Mouse (Mus musculus): Measurements from ENCODE around the gene Creb3l2.

Creb3l2 gene

GRCm38 (mm10) chr6:37397973-37398372 lies 44.0 kb downstream of the Creb3l2 start:
- ChIA-PET POLR2A (interaction anchor here in 2 of 4 experiments (1.2 to 2.1 kb wide), 4 partner anchors 17 to 38 kb away, joined by 3 to 5 read pairs (median 4); no protein-coding TSS in a partner anchor), CTCF (interaction anchor here in 1 of 4 experiments (0.5 kb wide), 1 partner anchor 29 kb away, joined by 3 read pairs; no protein-coding TSS in a partner anchor)

GRCm38 (mm10) chr6:37397254-37397653 lies 44.7 kb downstream of the Creb3l2 start:
- POLR2A ChIA-PET: interaction anchor here in 2 of 4 experiments (1.2 to 1.7 kb wide), 4 partner anchors 18 to 39 kb away, joined by 3 to 4 read pairs (median 4); no protein-coding TSS in a partner anchor
- CTCF ChIA-PET: no interaction called here

GRCm38 (mm10) chr6:37396127-37396526 lies 45.8 kb downstream of the Creb3l2 start:
- POLR2A ChIA-PET: interaction anchor here in 1 of 4 experiments (0.9 kb wide), 1 partner anchor 23 kb away, joined by 3 read pairs; no protein-coding TSS in a partner anchor
- CTCF ChIA-PET: interaction anchor here in 1 of 4 experiments (1.0 kb wide), 1 partner anchor 25 kb away, joined by 3 read pairs; no protein-coding TSS in a partner anchor

- CTCF ChIA-PET: interaction anchor here in 1 of 4 experiments (0.5 kb wide), 1 partner anchor 49 kb away, joined by 4 read pairs; no protein-coding TSS in a partner anchor
- POLR2A ChIA-PET: interaction anchor here in 2 of 4 experiments (1.1 to 2.1 kb wide), 5 partner anchors 11 to 65 kb away, joined by 3 to 5 read pairs (median 3); no protein-coding TSS in a partner anchor
Measured at GRCm38 (mm10) chr6:37393263-37393662, 48.7 kb downstream of the Creb3l2 start.

- CTCF ChIA-PET: interaction anchor here in 1 of 4 experiments (0.5 kb wide), 1 partner anchor 855 kb away, joined by 3 read pairs; no protein-coding TSS in a partner anchor
- POLR2A ChIA-PET: interaction anchor here in 2 of 4 experiments (0.9 to 2.1 kb wide), 7 partner anchors 12 to 66 kb away, joined by 3 to 5 read pairs (median 3); no protein-coding TSS in a partner anchor
Measured at GRCm38 (mm10) chr6:37392262-37392661, 49.7 kb downstream of the Creb3l2 start.

GRCm38 (mm10) chr6:37391313-37391712 lies 50.6 kb downstream of the Creb3l2 start:
- ChIA-PET POLR2A (interaction anchor here in 2 of 4 experiments (0.5 to 1.8 kb wide), 2 partner anchors 15 to 48 kb away, joined by 3 to 8 read pairs; no protein-coding TSS in a partner anchor), CTCF (no interaction called here)

- ChIA-PET CTCF (no interaction called here), POLR2A (interaction anchor here in 2 of 4 experiments (0.8 to 1.7 kb wide), 4 partner anchors 9 to 53 kb away, joined by 3 to 4 read pairs (median 4); partner anchors contain the start of gene Creb3l2 (in 1 of the 2))
Measured at GRCm38 (mm10) chr6:37388960-37389359, 53.0 kb downstream of the Creb3l2 start.

- ChIA-PET CTCF (interaction anchor here in 1 of 4 experiments (0.7 kb wide), 1 partner anchor 272 kb away, joined by 4 read pairs; no protein-coding TSS in a partner anchor), POLR2A (interaction anchor here in 2 of 4 experiments (0.8 to 1.7 kb wide), 4 partner anchors 8 to 54 kb away, joined by 3 to 4 read pairs (median 4); partner anchors contain the start of gene Creb3l2 (in 1 of the 2))
Measured at GRCm38 (mm10) chr6:37388501-37388900, 53.4 kb downstream of the Creb3l2 start.

- ChIA-PET CTCF (interaction anchor here in 3 of 4 experiments (0.6 to 0.8 kb wide), 3 partner anchors 40 to 798 kb away, joined by 3 to 7 read pairs (median 3); no protein-coding TSS in a partner anchor), POLR2A (interaction anchor here in 2 of 4 experiments (1.0 to 1.4 kb wide), 6 partner anchors 9 to 478 kb away, joined by 3 to 5 read pairs (median 3); partner anchors contain the start of gene Creb3l2 (in 1 of the 2))
Measured at GRCm38 (mm10) chr6:37387281-37387680, 54.7 kb downstream of the Creb3l2 start.

- ChIA-PET CTCF (no interaction called here), POLR2A (interaction anchor here in 2 of 4 experiments (0.9 to 1.2 kb wide), 2 partner anchors 30 to 480 kb away, joined by 3 to 4 read pairs; no protein-coding TSS in a partner anchor)
Measured at GRCm38 (mm10) chr6:37385602-37386285, 56.2 kb downstream of the Creb3l2 start.

GRCm38 (mm10) chr6:37382761-37383160 lies 59.2 kb downstream of the Creb3l2 start:
- POLR2A ChIA-PET: interaction anchor here in 1 of 4 experiments (0.8 to 1.6 kb wide), 2 partner anchors 48 to 59 kb away, joined by 3 to 4 read pairs; partner anchors contain the start of gene Creb3l2
- CTCF ChIA-PET: interaction anchor here in 2 of 4 experiments (0.6 to 2.3 kb wide), 3 partner anchors 11 to 17 kb away, joined by 3 to 6 read pairs (median 4); no protein-coding TSS in a partner anchor

- POLR2A ChIA-PET: interaction anchor here in 3 of 4 experiments (0.6 to 1.7 kb wide), 14 partner anchors 9 to 70 kb away, joined by 3 to 12 read pairs (median 4); partner anchors contain the start of gene Creb3l2 (in 2 of the 3)
- CTCF ChIA-PET: interaction anchor here in 1 of 4 experiments (0.7 kb wide), 1 partner anchor 70 kb away, joined by 3 read pairs; no protein-coding TSS in a partner anchor
Measured at GRCm38 (mm10) chr6:37377836-37378580, 63.9 kb downstream of the Creb3l2 start.

GRCm38 (mm10) chr6:37377387-37377786 lies 64.6 kb downstream of the Creb3l2 start:
- ChIA-PET CTCF (interaction anchor here in 2 of 4 experiments (0.7 kb wide), 2 partner anchors 80 to 683 kb away, joined by 3 read pairs; no protein-coding TSS in a partner anchor), POLR2A (interaction anchor here in 3 of 4 experiments (0.9 to 1.7 kb wide), 9 partner anchors 10 to 71 kb away, joined by 3 to 12 read pairs (median 4); partner anchors contain the start of gene Creb3l2 (in 2 of the 3))

GRCm38 (mm10) chr6:37375452-37375851 lies 66.5 kb downstream of the Creb3l2 start:
- ChIA-PET POLR2A (interaction anchor here in 2 of 4 experiments (1.5 to 1.6 kb wide), 3 partner anchors 56 to 67 kb away, joined by 3 to 5 read pairs (median 4); partner anchors contain the start of gene Creb3l2 (in 2 of the 2)), CTCF (interaction anchor here in 2 of 4 experiments (0.6 to 2.5 kb wide), 4 partner anchors 11 to 72 kb away, joined by 3 to 9 read pairs (median 5); no protein-coding TSS in a partner anchor)

- POLR2A ChIA-PET: interaction anchor here in 3 of 4 experiments (0.6 to 2.2 kb wide), 13 partner anchors 9 to 77 kb away, joined by 3 to 9 read pairs (median 3); partner anchors contain the start of gene Creb3l2 (in 2 of the 3)
- CTCF ChIA-PET: interaction anchor here (0.6 to 3.1 kb wide), 20 partner anchors 8 to 87 kb away, joined by 3 to 38 read pairs (median 4); partner anchors contain the start of gene Creb3l2 (in 2 of the 4)
Measured at GRCm38 (mm10) chr6:37371341-37371740, 70.6 kb downstream of the Creb3l2 start.

GRCm38 (mm10) chr6:37370566-37370965 lies 71.4 kb downstream of the Creb3l2 start:
- POLR2A ChIA-PET: interaction anchor here in 2 of 4 experiments (0.6 to 2.2 kb wide), 6 partner anchors 10 to 1143 kb away, joined by 3 to 9 read pairs (median 4); partner anchors contain the start of gene Creb3l2 (in 1 of the 2)

GRCm38 (mm10) chr6:37369750-37370149 lies 72.2 kb downstream of the Creb3l2 start:
- POLR2A ChIA-PET: interaction anchor here in 1 of 4 experiments (1.1 kb wide), 1 partner anchor 72 kb away, joined by 4 read pairs; the partner anchor contains the start of gene Creb3l2
- CTCF ChIA-PET: interaction anchor here in 3 of 4 experiments (1.1 to 3.1 kb wide), 4 partner anchors 73 to 78 kb away, joined by 3 to 38 read pairs (median 8); partner anchors contain the start of gene Creb3l2 (in 1 of the 3)

More at GRCm38 (mm10) chr6:37370566-37370965, 71.4 kb downstream of the Creb3l2 start:
- CTCF ChIA-PET: interaction anchor here (0.5 to 3.1 kb wide), 10 partner anchors 9 to 359 kb away, joined by 3 to 38 read pairs (median 8); partner anchors contain the start of gene Creb3l2 (in 1 of the 4)

Data from embryonic stem cell, embryonic (primary cell).